Mouse (Mus musculus) MEL (cell line): Measurements from ENCODE around the gene Slx1b. TPM values are rescaled to one million over a fixed set of nuclear protein-coding genes. Genes with fewer than 3 reads are reported as not detected.

Source experiments
- DNase-seq: peaks from one replicate; pipeline ENCODE4 v3.0.0; 2011; ENCODE audit warnings: low read depth, low spot score
- H3K27ac ChIP-seq: 2 replicates; pipeline ENCODE4 v1.5.1; 2012; ENCODE audit warnings: low read depth, mild to moderate bottlenecking, control low read depth, low read length, moderate library complexity; ENCODE audit not compliant: control insufficient read depth
- H3K27me3 ChIP-seq, 2 experiments: fragments of 150-350 bp in 1 of 2; sonication (generic) in 1 of 2; 2 replicates each; pipeline ENCODE4 v1.6.1; 2012; ENCODE audit warnings: low read length in 2 of 2, mild to moderate bottlenecking in 2 of 2, improper control_type of control experiment in 1 of 2, moderate library complexity in 1 of 2; ENCODE audit not compliant: insufficient read depth in 2 of 2, control insufficient read depth in 1 of 2
- H3K36me3 ChIP-seq, 2 experiments: 2 replicates each; pipeline ENCODE4 v1.6.1; 2012 to 2014; ENCODE audit warnings: low read length in 2 of 2, improper control_type of control experiment in 1 of 2, inconsistent platforms in 1 of 2, mild to moderate bottlenecking in 1 of 2; ENCODE audit not compliant: insufficient read depth in 2 of 2, control insufficient read depth in 1 of 2
- H3K4me1 ChIP-seq, 2 experiments: fragments of 150-350 bp in 1 of 2; sonication (generic) in 1 of 2; 2 replicates each; pipeline ENCODE4 v1.6.1; 2012; ENCODE audit warnings: low read length in 2 of 2, improper control_type of control experiment in 1 of 2, mild to moderate bottlenecking in 1 of 2; ENCODE audit not compliant: insufficient read depth in 2 of 2, control insufficient read depth in 1 of 2
- H3K4me3 ChIP-seq, 2 experiments: fragments of 150-350 bp in 1 of 2; sonication (generic) in 1 of 2; 2 replicates each; pipeline ENCODE4 v1.5.1; 2012; ENCODE audit warnings: low read depth in 2 of 2, low read length in 2 of 2, mild to moderate bottlenecking in 2 of 2, moderate library complexity in 2 of 2, control low read depth in 1 of 2, improper control_type of control experiment in 1 of 2; ENCODE audit not compliant: control insufficient read depth in 1 of 2, insufficient read depth in 1 of 2
- H3K79me2 ChIP-seq: 2 replicates; pipeline ENCODE4 v1.6.1; 2012; ENCODE audit warnings: mild to moderate bottlenecking, low read length, moderate library complexity; ENCODE audit not compliant: control insufficient read depth, poor library complexity, insufficient read depth
- H3K9ac ChIP-seq: 2 replicates; pipeline ENCODE4 v1.6.1; 2012; ENCODE audit warnings: low read depth, mild to moderate bottlenecking, control low read depth, low read length, moderate library complexity; ENCODE audit not compliant: control insufficient read depth, poor library complexity, severe bottlenecking
- H3K9me3 ChIP-seq: fragments of 150-350 bp; sonication (generic); replicated peaks from 2 replicates; pipeline ENCODE4 v1.6.1; 2012; ENCODE audit warnings: mild to moderate bottlenecking, low read length, improper control_type of control experiment, moderate library complexity; ENCODE audit not compliant: insufficient read depth
- BHLHE40 ChIP-seq: IDR thresholded peaks from 2 replicates; pipeline ENCODE4 v1.6.1; 2012; ENCODE audit warnings: low read depth, mild to moderate bottlenecking, inconsistent platforms, low read length, improper control_type of control experiment, borderline replicate concordance
- CHD1 ChIP-seq: IDR thresholded peaks from 2 replicates; pipeline ENCODE4 v1.6.1; 2012; ENCODE audit warnings: low read depth, mild to moderate bottlenecking, inconsistent platforms, low read length, improper control_type of control experiment
- CHD2 ChIP-seq: IDR thresholded peaks from 2 replicates; pipeline ENCODE4 v1.6.1; 2011; ENCODE audit warnings: low read length, improper control_type of control experiment
- CTCF ChIP-seq, 3 experiments: IDR thresholded peaks in 2 of 3; conservative IDR thresholded peaks in 1 of 3; 2 replicates each; pipeline ENCODE4 v1.5.1; 2011 to 2012; ENCODE audit warnings: low read length in 3 of 3, low read depth in 2 of 3, mild to moderate bottlenecking in 2 of 3, improper control_type of control experiment in 1 of 3, inconsistent platforms in 1 of 3, mixed read lengths in 1 of 3, moderate library complexity in 1 of 3; ENCODE audit not compliant: control insufficient read depth in 1 of 3, insufficient read depth in 1 of 3, poor library complexity in 1 of 3, severe bottlenecking in 1 of 3
- E2F4 ChIP-seq: IDR thresholded peaks from 2 replicates; pipeline ENCODE4 v1.6.1; 2011; ENCODE audit warnings: low read depth, low read length, improper control_type of control experiment, borderline replicate concordance
- ELF1 ChIP-seq: IDR thresholded peaks from 2 replicates; pipeline ENCODE4 v1.6.1; 2014; ENCODE audit warnings: low read depth, mild to moderate bottlenecking, inconsistent platforms, low read length, improper control_type of control experiment, moderate library complexity
- EP300 ChIP-seq, 2 experiments: IDR thresholded peaks; 2 replicates each; pipeline ENCODE4 v1.6.1; 2011; ENCODE audit warnings: improper control_type of control experiment in 2 of 2, low read length in 2 of 2, low read depth in 1 of 2, mild to moderate bottlenecking in 1 of 2
- GABPA ChIP-seq: IDR thresholded peaks from 2 replicates; pipeline ENCODE4 v1.6.1; 2012; ENCODE audit warnings: low read depth, mild to moderate bottlenecking, inconsistent platforms, low read length, improper control_type of control experiment, moderate library complexity
- GATA1 ChIP-seq: IDR thresholded peaks from 2 replicates; pipeline ENCODE4 v1.6.1; 2011; ENCODE audit warnings: low read depth, low read length, improper control_type of control experiment
- HCFC1 ChIP-seq: IDR thresholded peaks from 2 replicates; pipeline ENCODE4 v1.6.1; 2012; ENCODE audit warnings: low read depth, mild to moderate bottlenecking, inconsistent platforms, low read length, improper control_type of control experiment, moderate library complexity
- JUND ChIP-seq: IDR thresholded peaks from 2 replicates; pipeline ENCODE4 v1.6.1; 2011; ENCODE audit warnings: low read depth, mild to moderate bottlenecking, improper control_type of control experiment, low read length
- KAT2A ChIP-seq: conservative IDR thresholded peaks from 2 replicates; pipeline ENCODE4 v1.6.1; 2012; ENCODE audit warnings: low read depth, low read length, improper control_type of control experiment, inconsistent platforms
- MAFK ChIP-seq: IDR thresholded peaks from 2 replicates; pipeline ENCODE4 v1.6.1; 2011; ENCODE audit warnings: low read depth, mild to moderate bottlenecking, low read length, improper control_type of control experiment, borderline replicate concordance
- MAX ChIP-seq: IDR thresholded peaks from 2 replicates; pipeline ENCODE4 v1.6.1; 2011; ENCODE audit warnings: low read length, improper control_type of control experiment
- MEF2A ChIP-seq: IDR thresholded peaks from 2 replicates; pipeline ENCODE4 v1.6.1; 2014; ENCODE audit warnings: low read depth, mild to moderate bottlenecking, inconsistent platforms, low read length, improper control_type of control experiment; ENCODE audit not compliant: poor library complexity, insufficient replicate concordance, severe bottlenecking; ENCODE audit errors: extremely low read depth
- MXI1 ChIP-seq: IDR thresholded peaks from 2 replicates; pipeline ENCODE4 v1.6.1; 2011; ENCODE audit warnings: mild to moderate bottlenecking, low read depth, low read length, improper control_type of control experiment
- MYB ChIP-seq: IDR thresholded peaks from 2 replicates; pipeline ENCODE4 v1.6.1; 2011; ENCODE audit warnings: mild to moderate bottlenecking, low read depth, low read length, improper control_type of control experiment
- MYC ChIP-seq: IDR thresholded peaks from 2 replicates; pipeline ENCODE4 v1.6.1; 2011; ENCODE audit warnings: low read depth, mild to moderate bottlenecking, low read length, improper control_type of control experiment, moderate library complexity
- NELFE ChIP-seq: IDR thresholded peaks from 2 replicates; pipeline ENCODE4 v1.6.1; 2011; ENCODE audit warnings: low read depth, low read length, improper control_type of control experiment
- NRF1 ChIP-seq: IDR thresholded peaks from 2 replicates; pipeline ENCODE4 v1.6.1; 2014; ENCODE audit warnings: low read depth, mild to moderate bottlenecking, inconsistent platforms, low read length, improper control_type of control experiment, moderate library complexity; ENCODE audit not compliant: poor library complexity, insufficient read depth, severe bottlenecking
- POLR2A ChIP-seq, 2 experiments: IDR thresholded peaks; 2 replicates each; pipeline ENCODE4 v1.6.1; 2011 to 2012; ENCODE audit warnings: low read length in 2 of 2, mild to moderate bottlenecking in 2 of 2, control low read depth in 1 of 2, improper control_type of control experiment in 1 of 2, low read depth in 1 of 2, moderate library complexity in 1 of 2; ENCODE audit not compliant: control insufficient read depth in 1 of 2, insufficient read depth in 1 of 2, poor library complexity in 1 of 2
- POLR2AphosphoS2 ChIP-seq: IDR thresholded peaks from 2 replicates; pipeline ENCODE4 v1.6.1; 2011; ENCODE audit warnings: low read length, improper control_type of control experiment
- POLR2AphosphoS5 ChIP-seq: IDR thresholded peaks from 2 replicates; pipeline ENCODE4 v1.6.1; 2012; ENCODE audit warnings: low read depth, borderline replicate concordance, mild to moderate bottlenecking, inconsistent platforms, low read length, moderate library complexity, mixed read lengths
- RAD21 ChIP-seq: IDR thresholded peaks from 2 replicates; pipeline ENCODE4 v1.6.1; 2011; ENCODE audit warnings: mild to moderate bottlenecking, low read depth, low read length, improper control_type of control experiment
- RCOR1 ChIP-seq: IDR thresholded peaks from 2 replicates; pipeline ENCODE4 v1.6.1; 2012; ENCODE audit warnings: low read depth, mild to moderate bottlenecking, inconsistent platforms, low read length, improper control_type of control experiment
- SIN3A ChIP-seq: IDR thresholded peaks from 2 replicates; pipeline ENCODE4 v1.6.1; 2012; ENCODE audit warnings: low read length, improper control_type of control experiment, inconsistent platforms
- TAL1 ChIP-seq: IDR thresholded peaks from 2 replicates; pipeline ENCODE4 v1.6.1; 2012; ENCODE audit warnings: mild to moderate bottlenecking, inconsistent platforms, low read length, moderate library complexity, mixed read lengths
- TBP ChIP-seq: IDR thresholded peaks from 2 replicates; pipeline ENCODE4 v1.8.0; 2011; ENCODE audit warnings: low read depth, low read length, improper control_type of control experiment
- TCF12 ChIP-seq: IDR thresholded peaks from 2 replicates; pipeline ENCODE4 v1.6.1; 2014; ENCODE audit warnings: low read depth, mild to moderate bottlenecking, inconsistent platforms, low read length, improper control_type of control experiment, moderate library complexity
- UBTF ChIP-seq: IDR thresholded peaks from 2 replicates; pipeline ENCODE4 v1.6.1; 2012; ENCODE audit warnings: low read depth, mild to moderate bottlenecking, inconsistent platforms, low read length, improper control_type of control experiment, moderate library complexity, borderline replicate concordance; ENCODE audit not compliant: insufficient read depth
- USF1 ChIP-seq: IDR thresholded peaks from 2 replicates; pipeline ENCODE4 v1.6.1; 2014; ENCODE audit warnings: low read depth, mild to moderate bottlenecking, inconsistent platforms, low read length, improper control_type of control experiment, moderate library complexity
- USF2 ChIP-seq, 2 experiments: IDR thresholded peaks; 2 replicates each; pipeline ENCODE4 v1.6.1; 2011 to 2012; ENCODE audit warnings: improper control_type of control experiment in 2 of 2, low read length in 2 of 2, borderline replicate concordance in 1 of 2, inconsistent platforms in 1 of 2, low read depth in 1 of 2, mild to moderate bottlenecking in 1 of 2; ENCODE audit not compliant: insufficient read depth in 1 of 2
- ZC3H11A ChIP-seq: IDR thresholded peaks from 2 replicates; pipeline ENCODE4 v1.6.1; 2012; ENCODE audit warnings: low read depth, mild to moderate bottlenecking, inconsistent platforms, low read length, improper control_type of control experiment
- ZKSCAN1 ChIP-seq: IDR thresholded peaks from 2 replicates; pipeline ENCODE4 v1.6.1; 2012; ENCODE audit warnings: low read depth, mild to moderate bottlenecking, inconsistent platforms, low read length, improper control_type of control experiment, moderate library complexity
- ZMIZ1 ChIP-seq: IDR thresholded peaks from 2 replicates; pipeline ENCODE4 v1.6.1; 2012; ENCODE audit warnings: low read depth, mild to moderate bottlenecking, inconsistent platforms, low read length, improper control_type of control experiment, moderate library complexity
- ZNF384 ChIP-seq: IDR thresholded peaks from 2 replicates; pipeline ENCODE4 v1.6.1; 2012; ENCODE audit warnings: low read depth, mild to moderate bottlenecking, inconsistent platforms, low read length, improper control_type of control experiment
- polyA plus RNA-seq, 2 experiments: library from polyadenylated mRNA; stranded (reverse) in 1 of 2; unstranded in 1 of 2; fragments of >175 nt in 1 of 2; fragments of >200 nt in 1 of 2; gene quantifications; 2 replicates each; pipeline versions ENCODE4 v1.2.1 to v1.2.4; 2012; ENCODE audit warnings: low replicate concordance in 2 of 2, low read depth in 1 of 2; ENCODE audit not compliant: insufficient read length in 2 of 2, insufficient read depth in 1 of 2, missing spikeins in 1 of 2
- total RNA-seq: library from RNA; depleted of rRNA; stranded (reverse); fragments of 300-350 nt; gene quantifications from 2 replicates; pipeline ENCODE4 v1.2.3, GENCODE M21; 2012; rRNA removed

Slx1b gene
- total RNA-seq (4.6 and 5.4 TPM in 2 replicates), polyA plus RNA-seq (10 to 100 TPM in 1 of 2 experiments, not detected in 1; 10.2 TPM)

DNA sequence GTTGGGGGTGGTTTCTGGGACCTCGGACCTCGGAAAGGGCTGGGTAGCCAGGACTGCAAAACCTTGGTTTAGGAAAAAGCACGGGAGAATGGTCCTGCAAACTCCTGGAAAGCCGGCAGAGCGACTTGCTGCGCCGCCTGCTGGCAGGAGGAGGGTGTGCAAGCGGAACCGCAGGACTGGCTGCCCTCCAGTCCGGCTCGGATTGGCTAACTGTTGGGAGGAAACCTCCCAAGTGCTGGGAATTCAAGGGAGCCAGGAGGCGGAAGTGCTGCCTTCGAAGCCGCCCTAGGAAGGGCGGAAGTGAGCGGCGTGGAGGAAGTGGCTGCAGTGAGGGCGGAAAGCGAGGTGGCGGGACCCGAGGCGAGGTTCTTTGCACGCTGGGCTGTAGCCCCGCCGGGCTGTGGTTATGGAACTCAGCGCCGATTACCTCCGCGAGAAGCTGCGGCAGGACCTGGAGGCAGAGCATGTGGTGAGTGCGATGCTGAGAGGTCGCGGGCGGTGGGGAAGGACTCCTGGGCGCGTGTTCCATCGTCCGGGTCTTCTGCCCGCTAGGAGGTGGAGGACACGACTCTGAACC, at the start of gene Slx1b:
Slx1b (minus strand) TSS at position 154 of the 577 bp plus-strand sequence.
- Histone ChIP-seq H3K36me3 (peaks cover 0 to 14% of the 10 kb centered on the region in 2 experiments; a peak in 2 of 4 replicates), H3K79me2 (peaks cover 21% of the 10 kb centered on the region), H3K4me1 (peaks cover 0 to 12% of the 10 kb centered on the region in 2 experiments; a peak in 2 of 4 replicates), H3K9me3 (no peaks in the 10 kb centered on the region), H3K4me3 (peak within 1 kb of the TSS; percentile 72 to 83), H3K27me3 (no peaks in the 10 kb centered on the region), H3K27ac (peak within 1 kb of the TSS; percentile 87), H3K9ac (peak within 1 kb of the TSS; percentile 92)
- peak; percentile 98 for DNase-seq
- TF ChIP-seq CHD1 (no peak), POLR2AphosphoS2 (peak; percentile 78), NELFE (peak; percentile 87), NRF1 (no peak), KAT2A (no peak; the same call in 1 of the 2 replicates), MEF2A (no peak), MAFK (no peak), USF2 (IDR thresholded peaks at IDR 0.05; ENCODE audit: borderline replicate concordance in 1 of 2, insufficient read depth in 1 of 2, low read depth in 1 of 2, low read length in 2 of 2) (no peak), BHLHE40 (no peak), USF1 (no peak), GATA1 (no peak), ZNF384 (no peak; the same call in 1 of the 2 replicates), UBTF (no peak), ZC3H11A (no peak), ZMIZ1 (peak; percentile 54; the same call in 1 of the 2 replicates), ELF1 (peak; percentile 100), MYC (peak; percentile 82; the same call in 1 of the 2 replicates), POLR2AphosphoS5 (no peak), RAD21 (peak; percentile 22), MAX (peak; percentile 91), HCFC1 (peak; percentile 97), SIN3A (peak; percentile 98), MYB (no peak), CHD2 (no peak), TAL1 (no peak), CTCF (IDR thresholded peaks at IDR 0.05 in 2 of 3, conservative IDR thresholded peaks at IDR 0.05 in 1 of 3; ENCODE audit: control insufficient read depth in 1 of 3, insufficient read depth in 1 of 3, low read depth in 2 of 3, low read length in 3 of 3, poor library complexity in 1 of 3, severe bottlenecking in 1 of 3) (peak; percentile 87 to 96 (median 93)), POLR2A (IDR thresholded peaks at IDR 0.05; ENCODE audit: control insufficient read depth in 1 of 2, insufficient read depth in 1 of 2, low read depth in 1 of 2, low read length in 2 of 2, poor library complexity in 1 of 2) (peak in 1 of 2 experiments; percentile 78; a peak in 2 of 4 replicates), JUND (no peak), ZKSCAN1 (no peak), TBP (peak; percentile 72; the same call in 1 of the 2 replicates), MXI1 (peak; percentile 97), RCOR1 (no peak; the same call in 1 of the 2 replicates), EP300 (IDR thresholded peaks at IDR 0.05; ENCODE audit: low read depth in 1 of 2, low read length in 2 of 2) (no peak), TCF12 (no peak; the same call in 1 of the 2 replicates), E2F4 (no peak), GABPA (no peak)
